Mouse (Mus musculus) CD4-positive, CD25-positive, alpha-beta regulatory T cell, adult 2 months (primary cell): ENCODE results near the gene Mettl14.

Source experiments
- DNase-seq: peaks from one replicate; pipeline ENCODE4 v3.0.0-alpha.2; 2012; ENCODE audit warnings: low read depth, low spot score

The Mettl14 gene

GRCm38 (mm10) chr3:123356377-123356991 lies 29.4 kb downstream of the Mettl14 start:
- DNase-seq = no peak

- no peak for DNase-seq
Observed at GRCm38 (mm10) chr3:123354388-123354787, 31.5 kb downstream of the Mettl14 start.

GRCm38 (mm10) chr3:123353661-123354060 lies 32.2 kb downstream of the Mettl14 start:
- DNase-seq = no peak

GRCm38 (mm10) chr3:123353183-123353582 lies 32.7 kb downstream of the Mettl14 start:
- peak; percentile 75 for DNase-seq

GRCm38 (mm10) chr3:123351519-123351918 lies 34.4 kb downstream of the Mettl14 start:
- DNase-seq = no peak

GRCm38 (mm10) chr3:123350602-123351001 lies 35.3 kb downstream of the Mettl14 start:
- no peak for DNase-seq

- no peak for DNase-seq
Observed at GRCm38 (mm10) chr3:123348080-123348802, 37.7 kb downstream of the Mettl14 start.

- no peak for DNase-seq
Observed at GRCm38 (mm10) chr3:123343690-123344089, 42.2 kb downstream of the Mettl14 start.

- no peak for DNase-seq
Observed at GRCm38 (mm10) chr3:123341049-123341448, 44.9 kb downstream of the Mettl14 start.

GRCm38 (mm10) chr3:123338666-123339195 lies 47.2 kb downstream of the Mettl14 start:
- DNase-seq = no peak

GRCm38 (mm10) chr3:123337853-123338252 lies 48.1 kb downstream of the Mettl14 start:
- DNase-seq = no peak

- no peak for DNase-seq
Observed at GRCm38 (mm10) chr3:123336951-123337350, 49.0 kb downstream of the Mettl14 start.

GRCm38 (mm10) chr3:123336455-123336854 lies 49.5 kb downstream of the Mettl14 start:
- no peak for DNase-seq

GRCm38 (mm10) chr3:123335480-123335879 lies 50.4 kb downstream of the Mettl14 start:
- no peak for DNase-seq

GRCm38 (mm10) chr3:123334947-123335346 lies 51.0 kb downstream of the Mettl14 start:
- no peak for DNase-seq

- no peak for DNase-seq
Observed at GRCm38 (mm10) chr3:123333055-123333424, 52.9 kb downstream of the Mettl14 start.

GRCm38 (mm10) chr3:123332330-123333054 lies 53.4 kb downstream of the Mettl14 start:
- no peak for DNase-seq

GRCm38 (mm10) chr3:123330221-123330620 lies 55.7 kb downstream of the Mettl14 start:
- no peak for DNase-seq

GRCm38 (mm10) chr3:123329251-123329650 lies 56.7 kb downstream of the Mettl14 start:
- no peak for DNase-seq

GRCm38 (mm10) chr3:123324326-123324725 lies 61.6 kb downstream of the Mettl14 start:
- DNase-seq = no peak

- peak; percentile 62 for DNase-seq
Observed at GRCm38 (mm10) chr3:123322147-123322546, 63.8 kb downstream of the Mettl14 start.

- DNase-seq = no peak
Observed at GRCm38 (mm10) chr3:123321612-123322011, 64.3 kb downstream of the Mettl14 start.
